Mouse (Mus musculus) embryonic facial prominence, embryonic 11.5 days (tissue): ENCODE data around the gene B3gnt9. TPM values are rescaled to one million over a fixed set of nuclear protein-coding genes. Genes with fewer than 3 reads are reported as not detected.

Experiments used
- ATAC-seq: fragments of 200-750 bp; cut with Nextera tagmentation; replicated peaks from 2 replicates; pipeline ENCODE4 v1.8.0; 2017; ENCODE audit warnings: low read depth; ENCODE audit not compliant: insufficient number of reproducible peaks, low FRiP score, low TSS enrichment
- DNase-seq: peaks from one replicate; pipeline ENCODE4 v3.0.0-alpha.2; 2015; ENCODE audit warnings: low spot score
- H3K27ac ChIP-seq: fragments of 300-500 bp; sonication (generic); replicated peaks from 2 replicates; pipeline ENCODE4 v1.5.1; 2014; ENCODE audit warnings: mild to moderate bottlenecking, low read depth, low read length, control low read depth
- H3K27me3 ChIP-seq: fragments of 300-500 bp; sonication (generic); 2 replicates; pipeline ENCODE4 v1.6.1; 2014; ENCODE audit warnings: mild to moderate bottlenecking, low read length, moderate library complexity, mixed read lengths; ENCODE audit not compliant: control insufficient read depth, insufficient read depth
- H3K36me3 ChIP-seq: fragments of 300-500 bp; sonication (generic); replicated peaks from 2 replicates; pipeline ENCODE4 v1.6.1; 2014; ENCODE audit warnings: low read depth, mild to moderate bottlenecking, low read length, moderate library complexity, mixed read lengths; ENCODE audit not compliant: control insufficient read depth, insufficient read depth
- H3K4me1 ChIP-seq: fragments of 300-500 bp; sonication (generic); 2 replicates; pipeline ENCODE4 v1.6.1; 2014; ENCODE audit warnings: low read length, mixed read lengths; ENCODE audit not compliant: control insufficient read depth, insufficient read depth
- H3K4me2 ChIP-seq: fragments of 300-500 bp; sonication (generic); 2 replicates; pipeline ENCODE4 v1.6.1; 2014; ENCODE audit warnings: low read depth, mild to moderate bottlenecking, control low read depth, low read length, moderate library complexity
- H3K4me3 ChIP-seq: fragments of 300-500 bp; sonication (generic); 2 replicates; pipeline ENCODE4 v1.5.1; 2014; ENCODE audit warnings: low read depth, low read length, control low read depth
- H3K9ac ChIP-seq: fragments of 300-500 bp; sonication (generic); replicated peaks from 2 replicates; pipeline ENCODE4 v1.6.1; 2014; ENCODE audit warnings: mild to moderate bottlenecking, control low read depth, low read length
- H3K9me3 ChIP-seq: fragments of 300-500 bp; sonication (generic); replicated peaks from 2 replicates; pipeline ENCODE4 v1.6.1; 2016; ENCODE audit warnings: mild to moderate bottlenecking, low read length, inconsistent platforms, mixed read lengths; ENCODE audit not compliant: control insufficient read depth
- WGBS: fragments of 180-500 bp; shearing (Covaris S2); extraction: QIAGEN DNeasy Blood & Tissue Kit; methylation state at CpG from one replicate; pipeline ENCODE4 v1.1.7; 2014; 5-methylcytosine and 5-hydroxymethylcytosine counted together
- polyA plus RNA-seq: library from polyadenylated mRNA; unstranded; fragments of >200 nt; fragmentation: Nextera tagmentation; extraction: Ambion mirVana; gene quantifications from 2 replicates; pipeline ENCODE4 v1.2.1, GENCODE M21; 2014

Gene B3gnt9
- polyA plus RNA-seq, 1 experiment from 2014 or later: 2.3 TPM

GRCm38 (mm10) chr8:105278911-105279334, 24.0 kb upstream of the B3gnt9 start:
- H3K27me3 ChIP-seq: peaks cover 57% of the 10 kb centered on the region
- peaks cover 8% of the 10 kb centered on the region for H3K4me1 ChIP-seq
- no peak overlapping the region for H3K4me2 ChIP-seq
- no peak overlapping the region for H3K4me3 ChIP-seq
- no peak overlapping the region for H3K9ac ChIP-seq
- 2% methylated on average over 28 of the region's 28 CpGs for WGBS
- peak; percentile 27 for ATAC-seq
- no peak for DNase-seq
- H3K27ac ChIP-seq: no peak overlapping the region
- no peaks in the 10 kb centered on the region for H3K9me3 ChIP-seq
- H3K36me3 ChIP-seq: no peaks in the 10 kb centered on the region; the same call in 1 of the 2 replicates

- DNase-seq (peak; percentile 66), ATAC-seq (peak; percentile 45)
- no peaks in the 10 kb centered on the region; the same call in 1 of the 2 replicates for H3K36me3 ChIP-seq
- WGBS: 2% methylated on average over 30 of the region's 30 CpGs
- H3K27me3 ChIP-seq: peaks cover 76% of the 10 kb centered on the region
- no peaks in the 10 kb centered on the region for H3K9me3 ChIP-seq
- H3K4me2 ChIP-seq: peak overlapping the region; percentile 71
- H3K27ac ChIP-seq: no peak overlapping the region
- H3K9ac ChIP-seq: 0 out of 2 replicates have a peak overlapping the region, but pooled peaks have one; percentile 30
- H3K4me1 ChIP-seq: peaks cover 8% of the 10 kb centered on the region
- peak overlapping the region; percentile 30 for H3K4me3 ChIP-seq
These were observed 21.6 kb upstream of the B3gnt9 start for GRCm38 (mm10) chr8:105276292-105277120.

GRCm38 (mm10) chr8:105275840-105276239, 20.9 kb upstream of the B3gnt9 start, which contains the start of gene Nol3:
Nol3 (plus strand) TSS chr8:105276140.
- Histone ChIP-seq H3K4me1 (peaks cover 8% of the 10 kb centered on the region), H3K9me3 (no peaks in the 10 kb centered on the region), H3K27ac (no peak within 1 kb of the TSS), H3K4me3 (peak within 1 kb of the TSS; percentile 30), H3K27me3 (peaks cover 82% of the 10 kb centered on the region), H3K4me2 (peak within 1 kb of the TSS; percentile 71), H3K9ac (0 out of 2 replicates have a peak within 1 kb of the TSS, but pooled peaks have one; percentile 30), H3K36me3 (no peaks in the 10 kb centered on the region)
- DNase-seq: no peak
- WGBS: 3% methylated on average over 10 of the region's 10 CpGs
- no peak for ATAC-seq

- H3K4me2 ChIP-seq: no peak overlapping the region
These were observed 20.4 kb upstream of the B3gnt9 start for GRCm38 (mm10) chr8:105275387-105275786.

GRCm38 (mm10) chr8:105270916-105271186, 15.9 kb upstream of the B3gnt9 start:
- no peak overlapping the region for H3K4me3 ChIP-seq
- WGBS: 2% methylated on average over 11 of the region's 11 CpGs
- no peak for ATAC-seq

More at GRCm38 (mm10) chr8:105275387-105275786, 20.4 kb upstream of the B3gnt9 start:
- H3K36me3 ChIP-seq: no peaks in the 10 kb centered on the region
- DNase-seq (no peak), ATAC-seq (no peak)
- no peaks in the 10 kb centered on the region for H3K9me3 ChIP-seq
- no peak overlapping the region for H3K9ac ChIP-seq
- no peak overlapping the region for H3K27ac ChIP-seq
- H3K4me3 ChIP-seq: peak overlapping the region; percentile 30; the same call in 1 of the 2 replicates
- H3K4me1 ChIP-seq: peaks cover 8% of the 10 kb centered on the region
- peaks cover 87% of the 10 kb centered on the region for H3K27me3 ChIP-seq
- 6% methylated on average over 10 of the region's 11 CpGs for WGBS

GRCm38 (mm10) chr8:105270101-105270915, 15.4 kb upstream of the B3gnt9 start:
- Histone ChIP-seq H3K27ac (no peak overlapping the region), H3K4me3 (peak overlapping the region; percentile 41), H3K9ac (no peak overlapping the region; the same call in 1 of the 2 replicates), H3K9me3 (no peaks in the 10 kb centered on the region), H3K4me2 (peak overlapping the region; percentile 72), H3K27me3 (peaks cover 89% of the 10 kb centered on the region), H3K4me1 (peaks cover 2% of the 10 kb centered on the region; the same call in 1 of the 2 replicates), H3K36me3 (no peaks in the 10 kb centered on the region)
- no peak for ATAC-seq
- DNase-seq: no peak
- WGBS: 2% methylated on average over 39 of the region's 39 CpGs

More at GRCm38 (mm10) chr8:105270916-105271186, 15.9 kb upstream of the B3gnt9 start:
- Histone ChIP-seq H3K4me1 (peaks cover 6% of the 10 kb centered on the region), H3K9ac (no peak overlapping the region), H3K4me2 (no peak overlapping the region; the same call in 1 of the 2 replicates), H3K27me3 (peaks cover 90% of the 10 kb centered on the region), H3K36me3 (no peaks in the 10 kb centered on the region), H3K9me3 (no peaks in the 10 kb centered on the region), H3K27ac (no peak overlapping the region)
- DNase-seq: no peak

- Histone ChIP-seq H3K9ac (peak within 1 kb of the TSS; percentile 37), H3K36me3 (no peaks in the 10 kb centered on the region), H3K9me3 (no peaks in the 10 kb centered on the region), H3K27ac (no peak within 1 kb of the TSS), H3K4me3 (peak within 1 kb of the TSS; percentile 41), H3K27me3 (peaks cover 83% of the 10 kb centered on the region), H3K4me1 (peaks cover 2% of the 10 kb centered on the region; the same call in 1 of the 2 replicates), H3K4me2 (peak within 1 kb of the TSS; percentile 72)
- DNase-seq: no peak
- no peak for ATAC-seq
- under 1% methylated on average over 41 of the region's 42 CpGs for WGBS
These were observed 14.6 kb upstream of the B3gnt9 start, which contains the start of gene Hsf4 for GRCm38 (mm10) chr8:105269461-105269947. Hsf4 (plus strand) TSS chr8:105269801.
